Comparison of ENCODE assay signal across 26 mouse cellular contexts in the genomic region with DNA sequence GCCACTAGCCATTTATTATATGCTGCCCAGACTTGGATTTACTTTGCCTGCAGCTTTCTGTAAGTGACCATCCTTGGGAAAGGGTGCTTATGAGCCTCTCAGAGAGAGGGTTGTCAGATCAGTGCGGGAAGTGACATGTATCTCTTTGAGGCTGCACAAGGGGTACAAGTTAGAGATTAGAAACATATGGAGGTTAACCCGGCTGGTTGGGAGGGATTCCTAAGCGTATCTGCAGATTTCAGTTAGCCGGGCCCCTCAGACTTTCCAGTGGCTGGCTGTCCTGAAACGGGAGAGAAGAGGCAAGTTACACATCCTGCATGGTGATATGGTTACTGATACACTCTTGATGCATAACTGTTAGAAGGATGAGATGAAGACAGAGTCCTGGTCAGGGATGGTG.
DNase-seq lines count a peak whose midpoint lies in the region; ATAC-seq and TF ChIP-seq lines count a peak whose summit lies in the region.
"Had no signal": no experiment of that assay in that cellular context is flagged by ENCODE, and none has a peak within 500 bp of the region (broad histone marks: within the 10 kb centered on the region; RNA-seq: fewer than 3 reads in every experiment).

No protein-coding gene starts in this region.

- H3K27ac ChIP-seq in liver, postnatal 0 days (ENCODE audit: low read depth): no peak overlapping the region
- H3K27ac ChIP-seq in liver, embryonic 11.5 days (ENCODE audit: low read depth, low read length): peak overlapping the region; percentile 56
- H3K27ac ChIP-seq in liver, embryonic 14.5 days: no peak overlapping the region
- H3K27ac ChIP-seq: forebrain, embryonic 13.5 days; heart, adult 2 months; heart, embryonic 10.5 days; heart, embryonic 13.5 days; hindbrain, embryonic 14.5 days; hindbrain, postnatal 0 days had no signal

- DNase-seq in liver (peak; percentile 50), MN1 (ENCODE audit: low spot score) (no peak)
- DNase-seq in liver, postnatal 0 days: no peak
- DNase-seq in liver, embryonic 11.5 days (ENCODE audit: low spot score): no peak
- DNase-seq in liver, embryonic 14.5 days (ENCODE audit: low read depth in 3 of 3, low spot score in 3 of 3): no peak
- DNase-seq in layer of hippocampus, adult 11-12 months (ENCODE audit: low spot score): no peak
- DNase-seq: adrenal gland, adult 8-10 months; adrenal gland, postnatal 25 days; cerebellum, adult 11-12 months; cerebellum, adult 9-10 months; cerebellum, postnatal 25 days; embryo, embryonic 11 days; gastrocnemius, postnatal 10 days; gastrocnemius, postnatal 36 days had no signal

- H3K4me2 ChIP-seq in liver, postnatal 0 days (ENCODE audit: low read depth, low read length): no peak overlapping the region
- peak overlapping the region; percentile 43 for H3K4me2 ChIP-seq in liver, embryonic 11.5 days
- H3K4me2 ChIP-seq in liver, embryonic 14.5 days (ENCODE audit: low read depth): peak overlapping the region; percentile 63
- H3K4me2 ChIP-seq: embryonic facial prominence, embryonic 12.5 days; embryonic facial prominence, embryonic 15.5 days; forebrain, embryonic 13.5 days; heart, embryonic 13.5 days; hindbrain, embryonic 14.5 days had no signal

- no peak for TF ChIP-seq CTCF in liver, postnatal 0 days (IDR thresholded peaks at IDR 0.05; ENCODE audit: low read depth)
- TF ChIP-seq CTCF in liver, embryonic 14.5 days (IDR thresholded peaks at IDR 0.05; ENCODE audit: low read depth): no peak

- no peak for ATAC-seq in liver, postnatal 0 days
- ATAC-seq in liver, embryonic 11.5 days (replicated peaks; ENCODE audit: low FRiP score): peak; percentile 60
- peak; percentile 65 for ATAC-seq in liver, embryonic 14.5 days (ENCODE audit: insufficient read depth)
- ATAC-seq: activated CD4-positive, CD25-positive, alpha-beta regulatory T cell, adult 4 months; CD4-positive, CD25-positive, alpha-beta regulatory T cell, adult 4 months; forebrain, embryonic 13.5 days; forebrain, embryonic 16.5 days; hindbrain, postnatal 0 days; inflammation-experienced regulatory T-cells, adult 6 months had no signal

- no peaks in the 10 kb centered on the region for H3K9me3 ChIP-seq in liver, postnatal 0 days (ENCODE audit: low read length)
- no peaks in the 10 kb centered on the region for H3K9me3 ChIP-seq in liver, embryonic 11.5 days (ENCODE audit: control insufficient read depth, low read length)
- H3K9me3 ChIP-seq in liver, embryonic 14.5 days (ENCODE audit: control insufficient read depth, low read length): no peaks in the 10 kb centered on the region
- H3K9me3 ChIP-seq: embryonic facial prominence, embryonic 12.5 days; embryonic facial prominence, embryonic 15.5 days; forebrain, embryonic 13.5 days; heart, embryonic 10.5 days; heart, embryonic 13.5 days had no signal

- 50% methylated on average over 5 of the region's 5 CpGs for WGBS in liver, postnatal 0 days (ENCODE audit: insufficient replicate concordance)
- WGBS in liver, embryonic 11.5 days: 26% methylated on average over 5 of the region's 5 CpGs
- WGBS in liver, embryonic 14.5 days (ENCODE audit: insufficient replicate concordance): 14% methylated on average over 5 of the region's 5 CpGs

- H3K27me3 ChIP-seq in liver, postnatal 0 days (ENCODE audit: insufficient read depth, low read length): peaks cover 46% of the 10 kb centered on the region
- H3K27me3 ChIP-seq in liver, embryonic 11.5 days (replicated peaks; ENCODE audit: control insufficient read depth, insufficient read depth, low read length): 0 out of 2 replicates have a peak, but pooled peaks cover 2% of the 10 kb centered on the region
- H3K27me3 ChIP-seq in liver, embryonic 14.5 days (ENCODE audit: control insufficient read depth, insufficient read depth, low read length): no peaks in the 10 kb centered on the region; the same call in none of the 2 replicates
- H3K27me3 ChIP-seq: embryonic facial prominence, embryonic 12.5 days; embryonic facial prominence, embryonic 15.5 days; forebrain, embryonic 13.5 days; heart, embryonic 13.5 days had no signal

- H3K4me1 ChIP-seq in liver, postnatal 0 days (ENCODE audit: insufficient read depth): peaks cover 4% of the 10 kb centered on the region; the same call in 1 of the 2 replicates
- peaks cover 43% of the 10 kb centered on the region for H3K4me1 ChIP-seq in liver, embryonic 11.5 days (replicated peaks; ENCODE audit: control insufficient read depth, insufficient read depth, low read length)
- peaks cover 15 to 42% of the 10 kb centered on the region in 2 experiments for H3K4me1 ChIP-seq in liver, embryonic 14.5 days (replicated peaks; ENCODE audit: control insufficient read depth in 2 of 2, insufficient read depth in 2 of 2, low read length in 1 of 2)

- no peaks in the 10 kb centered on the region for H3K36me3 ChIP-seq in liver, postnatal 0 days (replicated peaks; ENCODE audit: insufficient read depth, low read length)
- H3K36me3 ChIP-seq in liver, embryonic 11.5 days (ENCODE audit: control insufficient read depth, insufficient read depth, low read length): no peaks in the 10 kb centered on the region
- no peaks in the 10 kb centered on the region for H3K36me3 ChIP-seq in liver, embryonic 14.5 days (replicated peaks; ENCODE audit: control insufficient read depth, insufficient read depth, low read depth)
- H3K36me3 ChIP-seq: embryonic facial prominence, embryonic 12.5 days had no signal

- H3K4me3 ChIP-seq in liver, postnatal 0 days (ENCODE audit: low read depth, low read length): no peak overlapping the region
- H3K4me3 ChIP-seq in liver, embryonic 11.5 days (ENCODE audit: low read depth, low read length): no peak overlapping the region
- H3K4me3 ChIP-seq in liver, embryonic 14.5 days (ENCODE audit: insufficient read depth in 1 of 2, low read depth in 2 of 2, low read length in 2 of 2): no peak overlapping the region
- H3K4me3 ChIP-seq: embryonic facial prominence, embryonic 12.5 days; embryonic facial prominence, embryonic 15.5 days; forebrain, embryonic 13.5 days; heart, adult 2 months; heart, embryonic 10.5 days; heart, embryonic 13.5 days had no signal

- H3K9ac ChIP-seq in liver, postnatal 0 days (replicated peaks): no peak overlapping the region
- no peak overlapping the region for H3K9ac ChIP-seq in liver, embryonic 11.5 days (ENCODE audit: low read depth, low read length)
- no peak overlapping the region; the same call in 1 of the 2 replicates for H3K9ac ChIP-seq in liver, embryonic 14.5 days (replicated peaks)
- H3K9ac ChIP-seq: embryonic facial prominence, embryonic 12.5 days; embryonic facial prominence, embryonic 15.5 days; forebrain, embryonic 13.5 days; heart, embryonic 13.5 days; hindbrain, embryonic 14.5 days had no signal

- no peak for TF ChIP-seq EP300 in liver, postnatal 0 days (IDR thresholded peaks at IDR 0.05; ENCODE audit: low read depth)
- peak; percentile 47; the same call in 1 of the 2 replicates for TF ChIP-seq EP300 in liver, embryonic 14.5 days (IDR thresholded peaks at IDR 0.05; ENCODE audit: low read depth)
